Mouse (Mus musculus) cerebellum, adult 9-10 months (tissue): ENCODE data around the gene Bud23.

ENCODE experiments used
- DNase-seq: peaks from one replicate; pipeline ENCODE4 v3.0.0; 2022

The Bud23 gene

DNA sequence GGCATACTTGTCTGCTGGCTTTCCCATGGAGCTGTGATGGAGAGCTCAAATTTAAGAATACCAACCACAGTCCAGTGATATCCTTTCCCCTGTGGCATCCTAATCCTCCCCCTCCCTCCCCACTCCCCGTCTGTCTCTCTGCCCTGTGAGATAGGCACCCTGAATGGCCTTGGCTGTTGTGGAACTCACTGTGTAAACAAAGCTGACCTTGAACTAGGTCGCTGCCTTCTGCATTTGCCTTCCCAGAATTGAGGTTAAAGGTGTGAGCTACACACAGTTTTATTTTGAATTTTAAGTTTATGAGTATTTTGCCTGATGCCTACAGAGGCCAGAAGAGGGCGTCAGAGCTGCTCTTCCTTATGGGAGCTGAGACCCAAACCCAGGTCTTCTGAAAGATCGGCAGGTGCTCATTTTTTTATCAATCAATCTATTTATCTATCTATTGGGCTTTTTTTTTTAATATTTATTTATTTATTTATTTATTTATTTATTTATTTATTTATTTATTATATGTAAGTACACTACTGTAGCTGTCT, 48.5 kb downstream of the Bud23 start:
- no peak for DNase-seq

DNA sequence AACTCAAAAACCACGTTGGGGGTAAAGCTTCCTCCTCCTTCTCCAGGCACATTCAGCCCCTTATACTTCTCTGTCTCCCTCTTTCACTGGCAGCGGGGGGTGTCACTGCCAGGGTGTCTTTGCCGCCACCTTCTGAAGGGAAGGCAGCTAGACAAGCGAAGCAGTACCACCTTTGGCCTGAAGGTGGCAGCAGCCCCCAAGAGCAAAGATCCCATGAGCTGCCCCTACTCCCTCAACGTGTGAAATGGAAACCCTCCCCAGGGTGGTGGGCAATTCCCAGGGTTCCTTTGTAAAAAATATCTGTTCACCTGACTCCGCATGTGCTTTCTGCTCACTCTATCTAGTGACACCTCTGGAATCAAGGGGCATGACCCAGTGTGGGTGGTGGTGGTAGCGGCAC, 49.3 kb downstream of the Bud23 start:
- peak; percentile 90 for DNase-seq

DNA sequence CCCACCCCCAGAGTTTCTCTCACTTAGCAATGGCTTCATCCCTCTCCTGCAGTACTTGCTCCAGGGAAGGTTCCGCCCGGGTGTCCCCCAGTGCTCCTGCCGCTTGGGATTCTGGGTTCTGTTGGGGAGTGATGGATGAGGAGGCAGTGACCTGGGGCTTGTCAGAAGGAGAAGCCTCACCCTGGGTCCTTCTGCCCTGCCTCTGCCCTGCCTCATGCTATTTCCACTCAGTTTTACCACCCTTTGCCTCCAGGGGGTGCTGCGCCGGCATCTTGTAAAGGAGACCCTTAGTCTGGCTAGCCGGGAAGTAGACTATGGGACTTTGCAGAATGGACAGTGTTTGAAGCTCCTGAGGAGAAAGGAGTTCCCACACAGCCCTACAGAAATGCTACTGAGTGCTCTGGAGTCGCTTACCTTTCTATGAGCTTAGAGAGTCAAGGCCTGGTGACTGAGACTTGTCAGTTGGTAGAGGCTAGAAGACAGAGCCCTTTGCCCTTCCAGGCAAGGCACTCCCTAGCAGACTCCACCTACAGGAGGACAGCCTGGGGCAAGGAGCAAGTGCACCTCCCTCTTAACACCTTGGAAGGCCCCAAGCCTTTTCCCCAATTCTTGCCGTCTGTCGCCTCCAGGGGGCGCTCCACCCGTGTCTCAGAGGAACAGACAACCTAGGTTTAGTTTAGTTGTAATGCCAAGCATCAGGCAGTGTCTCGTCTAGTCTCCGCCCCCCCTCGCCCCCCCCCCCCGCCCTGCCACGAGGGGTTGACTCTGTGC, 51.9 kb downstream of the Bud23 start:
- peak; percentile 87 for DNase-seq

DNA sequence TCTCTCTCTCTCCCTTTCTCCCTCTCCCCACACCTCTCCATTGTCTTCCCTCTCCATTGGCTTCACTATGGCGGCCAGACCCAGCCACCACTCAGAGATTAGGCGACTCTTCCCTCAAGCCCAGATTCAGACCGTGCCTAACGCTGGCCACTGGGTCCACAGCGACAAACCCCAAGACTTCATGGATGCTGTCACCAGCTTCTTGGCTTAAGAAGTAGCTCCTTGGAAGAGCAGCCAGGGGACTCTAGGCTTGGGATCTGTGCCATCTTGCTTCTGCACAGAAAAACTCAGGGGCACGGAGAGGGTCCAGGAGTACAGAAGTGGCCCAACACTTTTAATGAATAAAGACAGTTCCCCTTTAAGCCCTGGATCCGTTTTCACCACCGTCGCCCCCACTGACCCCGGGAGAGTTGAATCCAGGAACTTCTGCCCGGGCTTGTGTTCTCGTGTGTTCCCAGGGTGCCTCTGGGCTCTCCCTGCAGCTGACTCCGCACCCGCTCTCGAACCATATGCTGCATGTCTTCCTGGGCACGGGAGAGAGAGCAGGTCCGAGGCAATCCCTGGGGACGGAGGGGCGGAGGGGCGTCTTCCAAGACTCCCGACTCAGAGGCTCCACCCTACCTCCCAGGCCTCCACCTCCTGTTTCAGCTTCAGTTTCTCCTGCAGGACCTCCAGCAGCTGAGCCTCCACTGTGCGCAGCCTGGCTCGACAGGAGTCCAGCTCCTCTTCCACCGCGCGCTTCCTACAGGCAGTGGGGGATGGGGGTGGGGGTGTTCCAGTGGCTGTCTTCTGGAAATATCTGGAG, 52.7 kb downstream of the Bud23 start:
- no peak for DNase-seq

- peak; percentile 64 for DNase-seq
These were observed 53.7 kb downstream of the Bud23 start for GRCm38 (mm10) chr5:135010841-135011743.

- peak; percentile 67 for DNase-seq
These were observed 54.4 kb downstream of the Bud23 start for GRCm38 (mm10) chr5:135010320-135010709.

- DNase-seq: peak; percentile 93
These were observed 55.0 kb downstream of the Bud23 start for GRCm38 (mm10) chr5:135009590-135010319.

GRCm38 (mm10) chr5:135008671-135009589, 55.8 kb downstream of the Bud23 start, which contains the start of gene Abhd11:
TSS of gene Abhd11 (plus strand) at chr5:135009152.
- peak; percentile 99 for DNase-seq

DNA sequence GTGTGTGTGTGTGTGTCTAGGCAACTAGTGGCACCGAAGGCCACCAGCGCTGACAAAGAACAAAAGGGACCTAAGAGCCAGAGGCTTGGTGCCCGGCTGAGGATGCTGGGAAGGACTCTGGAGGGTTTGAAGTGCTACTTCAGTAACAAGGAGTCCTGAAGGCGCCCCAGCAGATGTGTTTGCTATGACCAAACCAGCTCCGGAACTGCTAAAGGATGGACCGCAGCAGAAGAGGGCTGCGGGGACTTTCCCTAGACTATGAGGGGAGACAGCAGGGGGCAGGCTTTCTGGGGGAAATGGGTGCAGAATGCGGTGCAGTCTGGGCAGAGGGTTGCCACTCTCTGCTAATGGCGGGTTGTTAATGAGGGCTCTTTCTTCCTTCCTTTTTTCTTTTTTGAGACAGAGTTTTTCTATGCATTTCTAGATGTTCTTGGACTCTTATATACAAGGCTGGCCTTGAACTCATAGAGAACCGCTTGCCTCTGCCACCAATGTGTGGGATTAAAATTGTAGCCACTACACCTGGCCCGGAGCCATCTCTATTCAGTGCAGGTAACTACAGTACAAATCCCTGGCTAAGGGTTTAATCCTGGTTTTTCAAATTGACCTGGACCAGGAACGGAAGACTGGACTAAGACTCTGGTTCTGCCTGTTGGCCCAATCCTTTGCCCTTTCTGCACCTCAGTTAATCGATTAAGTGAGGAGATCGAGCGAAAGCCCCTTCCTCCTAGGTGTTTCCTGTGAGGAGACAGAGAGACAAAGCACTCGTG, 56.8 kb downstream of the Bud23 start:
- peak; percentile 84 for DNase-seq
